Mouse (Mus musculus) heart, adult 11 months (tissue): ENCODE results near the gene Dand5.

Experiments
- DNase-seq: peaks from one replicate; pipeline ENCODE4 v3.0.0; 2022

Gene Dand5

DNA sequence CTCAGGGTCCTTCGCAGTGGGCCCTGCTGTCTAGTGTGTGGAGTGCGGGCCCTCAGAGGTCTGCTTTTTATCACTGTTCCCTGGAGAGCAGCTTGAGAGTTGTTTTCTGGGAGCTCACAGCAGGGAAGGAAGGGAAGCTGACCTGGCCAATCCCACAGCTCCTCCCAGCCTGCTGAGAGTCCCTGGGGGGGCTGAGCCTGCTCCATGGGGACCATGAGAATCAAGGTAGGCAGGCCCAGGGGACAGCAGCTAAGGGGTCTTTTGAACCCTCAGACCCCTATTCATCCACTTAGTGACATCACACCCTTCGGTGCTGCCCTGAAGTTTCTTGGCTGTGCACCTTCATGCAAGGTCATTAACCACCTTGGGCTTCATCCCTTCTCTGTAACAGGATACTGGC is at the start of gene Dand5:
Gene Dand5 (minus strand): TSS at position 101 of the 400 bp plus-strand sequence.
- no peak for DNase-seq

DNA sequence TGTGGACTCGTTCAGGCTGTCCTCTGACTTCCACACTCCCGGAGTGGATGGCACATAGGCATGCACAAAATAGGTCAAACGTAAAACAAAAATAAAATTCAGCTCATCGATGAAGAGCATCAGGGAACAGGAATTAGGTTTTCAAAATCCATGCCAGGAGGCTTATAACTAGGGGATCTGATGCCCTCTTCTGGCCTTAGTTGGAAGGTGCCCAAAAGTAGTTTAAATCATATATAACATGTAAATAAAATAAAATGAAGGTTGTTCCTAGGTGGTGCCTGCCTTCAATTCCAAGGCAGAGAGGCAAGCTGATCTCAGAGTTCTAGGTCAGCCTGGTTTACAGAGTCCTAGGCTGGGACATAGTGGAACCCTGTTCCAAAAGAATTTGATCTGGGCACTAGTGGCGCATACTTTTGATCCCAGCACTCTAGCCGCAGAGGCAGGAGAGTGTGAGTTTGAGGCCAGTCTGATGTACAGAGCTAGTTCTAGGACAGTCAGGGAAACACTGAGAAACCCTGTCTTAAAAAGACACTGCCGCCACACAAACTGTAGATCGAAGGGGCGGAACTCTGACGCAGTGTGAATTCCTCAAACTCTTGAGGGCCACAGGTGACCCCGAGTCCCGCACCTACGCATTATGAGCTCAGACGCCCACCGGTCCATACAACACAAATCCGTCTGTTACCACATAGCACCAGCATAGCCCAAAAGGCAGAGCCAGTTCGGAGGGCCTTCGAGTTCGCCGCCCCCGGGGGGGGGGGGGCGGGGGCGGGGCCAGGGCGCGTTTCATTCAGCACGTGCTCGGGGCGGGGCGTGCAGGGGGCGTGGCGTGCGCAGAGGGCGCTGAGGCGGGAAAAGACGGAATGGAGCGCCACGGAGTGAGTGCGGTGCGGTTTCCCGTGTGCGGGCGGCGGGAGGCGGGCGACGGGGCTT is 49.0 kb upstream of the Dand5 start, which contains the start of gene Syce2:
Gene Syce2 (plus strand): TSS at position 736 of the 933 bp plus-strand sequence.
- DNase-seq: peak; percentile 96

DNA sequence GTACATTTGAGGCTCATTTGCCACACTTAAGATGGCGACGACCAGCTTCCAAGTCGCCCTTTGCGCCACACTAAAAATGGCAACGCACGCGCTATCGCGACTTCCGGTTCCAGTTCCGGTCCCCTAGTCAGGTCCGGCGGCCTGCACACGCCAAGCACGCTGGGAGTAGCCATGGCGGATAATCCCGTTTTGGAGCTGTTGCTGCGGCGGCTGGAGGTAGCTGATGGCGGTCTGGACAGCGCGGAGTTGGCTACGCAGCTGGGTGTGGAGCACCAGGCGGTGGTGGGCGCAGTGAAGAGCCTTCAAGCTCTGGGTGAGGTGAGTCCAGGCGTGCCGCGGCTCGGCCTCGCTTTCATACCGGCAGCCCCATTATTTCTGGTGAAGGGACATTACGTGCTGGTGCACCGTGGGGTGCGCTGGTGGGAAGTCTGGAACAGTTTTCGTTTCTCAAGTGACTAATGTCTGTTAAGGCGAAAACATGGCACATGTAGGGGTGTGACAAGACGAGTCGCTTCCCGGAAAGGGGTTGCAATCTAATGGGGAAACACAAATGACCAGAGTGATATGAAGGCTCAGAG is 34.3 kb upstream of the Dand5 start, which contains the start of gene Farsa:
Gene Farsa (plus strand): TSS at position 126 of the 578 bp plus-strand sequence.
- DNase-seq: peak; percentile 99

GRCm38 (mm10) chr8:84856434-84856833 is 33.8 kb upstream of the Dand5 start:
- DNase-seq: peak; percentile 51

DNA sequence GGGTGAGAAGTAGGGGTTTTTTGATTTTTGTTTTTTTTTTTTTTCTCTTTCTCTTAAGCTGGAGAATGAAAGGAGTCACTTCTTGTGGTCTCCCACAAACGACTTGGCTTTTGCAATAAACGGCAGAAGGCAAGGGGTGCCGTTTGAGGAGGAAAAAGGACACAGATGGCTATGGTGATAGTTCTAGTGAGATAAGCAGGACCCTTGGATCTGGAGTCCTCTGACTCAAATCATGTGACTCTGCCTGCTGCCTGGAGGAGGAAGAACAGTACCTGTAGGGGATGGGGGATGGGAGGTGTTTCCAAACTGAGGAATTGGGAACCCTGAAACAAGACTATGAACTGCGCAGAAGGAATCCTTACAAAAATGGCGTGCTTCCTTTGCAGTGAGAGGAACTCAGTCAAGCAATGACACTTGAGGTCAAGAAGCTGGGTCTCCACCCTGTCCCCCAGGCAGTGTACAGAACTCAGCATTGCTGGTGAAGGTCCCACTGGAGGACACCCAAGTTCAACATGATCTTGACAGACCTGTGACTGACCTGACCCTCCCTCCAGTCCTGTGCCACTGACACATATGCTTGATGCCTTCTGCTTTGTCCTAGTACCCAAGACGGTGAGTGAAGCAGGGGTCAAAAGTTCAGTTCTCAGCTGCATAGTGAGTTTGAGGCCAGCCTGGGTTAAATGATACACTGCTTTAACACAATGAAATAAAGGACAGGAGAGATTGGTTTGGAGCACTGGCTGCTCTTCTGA is 25.2 kb upstream of the Dand5 start:
- DNase-seq: no peak

DNA sequence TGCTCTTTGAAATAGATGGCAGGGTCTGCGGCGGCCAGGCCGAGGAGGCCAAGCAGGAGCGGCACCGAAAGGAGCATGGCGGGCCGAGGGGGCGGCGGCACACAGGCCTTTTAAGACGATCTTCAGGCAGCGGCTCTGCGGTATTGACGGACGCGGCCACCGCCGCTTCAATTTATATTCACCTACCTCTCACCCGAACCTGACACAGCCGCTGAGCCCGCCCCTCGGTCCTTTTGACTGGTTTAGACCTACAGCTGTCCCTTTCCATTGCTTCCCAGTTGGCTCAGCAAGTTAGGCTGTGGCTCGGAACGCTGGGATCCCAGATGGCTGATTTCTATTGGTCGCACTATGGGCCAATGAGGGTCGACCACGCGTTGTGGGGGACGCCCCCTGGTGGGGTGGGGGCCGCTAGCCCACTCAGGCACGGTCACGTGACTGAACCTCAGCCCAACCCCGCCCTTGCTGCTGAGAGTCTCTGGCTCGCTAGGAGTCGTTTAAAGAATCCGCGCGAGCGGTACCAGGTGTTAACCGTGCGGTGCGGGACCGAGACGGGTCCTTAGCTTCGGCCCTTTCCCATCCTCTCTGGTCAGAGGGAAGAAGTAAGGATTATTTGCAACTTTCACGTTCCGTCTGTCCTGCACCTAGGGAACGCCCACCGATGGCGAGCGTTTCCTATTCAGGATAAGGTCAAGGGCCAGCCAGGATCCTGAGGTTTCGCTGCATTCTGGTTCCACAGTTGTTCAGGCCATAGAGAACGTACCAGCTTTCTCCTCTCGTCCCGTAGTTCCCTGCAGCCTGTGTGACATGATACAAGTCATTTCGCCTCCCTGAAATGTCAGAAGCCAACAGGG is 24.3 kb upstream of the Dand5 start, which contains the start of gene Calr:
Gene Calr (minus strand): TSS at position 213 of the 851 bp plus-strand sequence.
- peak; percentile 100 for DNase-seq

DNA sequence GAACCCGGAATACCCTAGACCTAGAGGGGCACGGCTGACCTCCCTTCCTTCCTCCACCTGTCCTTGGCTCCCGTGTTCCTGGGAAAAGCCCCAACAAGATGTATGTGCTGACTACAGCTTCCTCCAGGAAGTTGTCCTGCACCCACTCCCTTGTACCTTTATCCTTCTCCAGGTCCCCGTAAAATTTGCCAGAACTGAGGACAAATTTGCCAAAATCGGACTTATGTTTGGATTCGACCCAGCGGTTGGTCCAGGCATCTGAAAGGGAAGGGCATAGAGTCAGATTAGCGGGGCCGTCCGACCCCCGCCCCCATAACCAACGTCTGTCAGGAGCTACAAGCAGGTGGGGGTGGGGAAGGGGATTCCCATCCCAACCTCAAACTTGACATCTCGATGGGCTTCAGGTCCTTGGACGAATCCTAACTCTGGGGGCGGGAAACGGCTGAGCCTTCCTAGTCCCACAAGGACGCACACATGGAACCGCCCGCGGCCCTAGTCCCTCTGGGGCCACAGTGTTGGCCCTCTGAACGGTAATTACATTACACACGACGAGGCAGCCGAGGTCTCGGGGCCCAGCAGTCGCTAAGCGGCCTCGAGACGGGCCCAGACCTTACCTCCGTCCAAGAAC is 23.6 kb upstream of the Dand5 start:
- DNase-seq: peak; percentile 94

DNA sequence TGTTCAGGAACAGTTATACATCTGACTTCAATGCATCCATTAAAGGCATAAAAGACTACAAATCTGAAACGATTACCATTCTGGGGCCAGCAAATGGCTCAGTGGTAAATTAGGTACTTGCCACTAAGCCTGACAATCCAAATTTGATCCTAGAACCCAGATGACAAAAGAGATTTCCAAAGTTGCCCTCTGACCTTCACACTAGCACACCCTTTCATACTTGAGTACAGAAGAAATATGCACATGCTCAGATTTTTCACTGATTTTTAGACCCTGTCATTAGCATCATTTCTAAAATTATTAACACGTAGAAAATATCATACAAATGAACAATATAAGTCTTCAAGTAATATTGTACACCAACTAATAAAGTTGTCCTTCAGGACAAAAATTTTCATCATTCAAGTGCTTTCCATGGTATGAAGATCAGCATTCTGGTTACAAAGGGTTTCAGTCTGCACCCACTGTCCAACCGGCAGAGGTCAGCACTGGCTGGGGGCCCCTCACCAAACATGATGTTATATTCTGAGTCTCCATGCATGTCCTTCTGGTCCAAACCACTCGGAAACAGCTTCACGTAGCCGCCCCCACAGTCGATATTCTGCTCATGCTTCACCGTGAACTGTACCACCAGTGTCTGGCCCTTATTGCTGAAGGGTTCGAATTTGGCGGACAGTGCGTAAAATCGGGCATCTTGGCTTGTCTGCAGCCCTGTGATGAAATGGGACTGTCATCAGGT is 22.9 kb upstream of the Dand5 start:
- DNase-seq: peak; percentile 92

DNA sequence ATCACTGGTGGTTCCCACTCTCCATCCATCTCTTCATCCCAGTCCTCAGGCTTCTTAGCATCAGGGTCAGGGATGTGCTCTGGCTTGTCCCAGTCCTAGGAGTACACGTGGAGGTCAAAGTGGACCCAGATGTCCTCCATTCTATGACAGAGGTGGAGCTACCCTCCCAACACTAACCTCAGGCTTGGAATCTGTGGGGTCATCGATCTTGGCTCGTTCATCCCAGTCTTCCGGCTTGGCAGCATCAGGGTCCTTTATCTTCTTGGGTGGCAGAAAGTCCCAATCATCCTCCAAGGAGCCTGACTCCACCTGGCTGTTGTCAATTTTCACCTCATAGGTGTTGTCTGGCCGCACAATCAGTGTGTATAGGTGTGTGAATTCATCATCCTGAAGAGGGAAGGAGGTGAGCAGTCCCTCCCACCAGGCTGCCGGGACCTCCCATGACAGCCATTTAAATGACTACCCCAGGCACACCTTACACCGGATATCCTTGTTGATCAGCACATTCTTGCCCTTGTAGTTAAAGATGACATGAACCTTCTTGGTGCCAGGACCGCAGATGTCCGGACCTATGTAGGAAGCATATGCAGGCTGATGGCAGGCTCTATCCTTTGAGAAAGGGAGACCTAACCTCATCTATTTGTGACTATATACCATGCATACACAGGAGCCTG is 21.9 kb upstream of the Dand5 start:
- DNase-seq: peak; percentile 93

- peak; percentile 69 for DNase-seq
These were observed 18.9 kb upstream of the Dand5 start for GRCm38 (mm10) chr8:84841514-84841913.

GRCm38 (mm10) chr8:84840248-84840999 is 17.8 kb upstream of the Dand5 start, which contains the start of gene Rad23a:
Gene Rad23a, minus strand, starts transcription at chr8:84840665.
- peak; percentile 99 for DNase-seq

- no peak for DNase-seq
These were observed 17.2 kb upstream of the Dand5 start for GRCm38 (mm10) chr8:84839875-84840247.

GRCm38 (mm10) chr8:84839411-84839810 is 16.8 kb upstream of the Dand5 start:
- no peak for DNase-seq

DNA sequence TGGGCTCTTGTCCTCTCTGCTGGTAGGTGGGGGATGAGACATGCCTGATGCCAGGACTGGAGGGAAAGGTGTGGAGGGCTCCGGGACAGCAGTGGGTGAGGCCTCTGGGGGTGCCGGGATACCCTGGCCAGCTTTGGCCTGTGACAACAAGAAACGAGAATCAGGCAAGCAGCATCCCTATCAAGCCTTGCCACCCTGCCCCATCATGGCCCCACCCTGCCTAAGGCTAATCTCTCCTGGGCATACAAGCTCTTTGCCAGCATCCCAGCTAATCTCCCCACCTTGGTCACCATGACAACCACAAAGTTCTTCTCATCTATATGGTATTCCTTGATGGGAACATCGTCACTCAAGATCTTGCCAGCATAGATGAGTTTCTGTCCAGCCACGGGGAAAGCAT is 15.9 kb upstream of the Dand5 start:
- peak; percentile 93 for DNase-seq

GRCm38 (mm10) chr8:84837912-84838470 is 15.4 kb upstream of the Dand5 start:
- peak; percentile 90 for DNase-seq

GRCm38 (mm10) chr8:84837149-84837911 is 14.7 kb upstream of the Dand5 start:
- DNase-seq: peak; percentile 91

GRCm38 (mm10) chr8:84834866-84835855 is 12.5 kb upstream of the Dand5 start:
- DNase-seq: peak; percentile 94
